Mouse (Mus musculus) cortical plate, adult 2 months (tissue): ENCODE results near the gene Dmrtc1a.
"Not testable (repeated sequence)": the region's sequence is repeated elsewhere in the genome, so short reads cannot be mapped to it uniquely, and the experiment has no call there.

ENCODE experiments used
- CTCF ChIP-seq: fragments of 200-500 bp; IDR thresholded peaks from 2 replicates; pipeline ENCODE4 v1.5.1; 2011; ENCODE audit warnings: mild to moderate bottlenecking, control low read depth, low read length; ENCODE audit not compliant: insufficient read depth; ENCODE audit errors: extremely low read depth
- POLR2A ChIP-seq: fragments of 200-500 bp; IDR thresholded peaks from 2 replicates; pipeline ENCODE4 v1.6.1; 2011; ENCODE audit warnings: mild to moderate bottlenecking, low read length, control low read depth; ENCODE audit not compliant: insufficient read depth; ENCODE audit errors: extremely low read depth

DNA sequence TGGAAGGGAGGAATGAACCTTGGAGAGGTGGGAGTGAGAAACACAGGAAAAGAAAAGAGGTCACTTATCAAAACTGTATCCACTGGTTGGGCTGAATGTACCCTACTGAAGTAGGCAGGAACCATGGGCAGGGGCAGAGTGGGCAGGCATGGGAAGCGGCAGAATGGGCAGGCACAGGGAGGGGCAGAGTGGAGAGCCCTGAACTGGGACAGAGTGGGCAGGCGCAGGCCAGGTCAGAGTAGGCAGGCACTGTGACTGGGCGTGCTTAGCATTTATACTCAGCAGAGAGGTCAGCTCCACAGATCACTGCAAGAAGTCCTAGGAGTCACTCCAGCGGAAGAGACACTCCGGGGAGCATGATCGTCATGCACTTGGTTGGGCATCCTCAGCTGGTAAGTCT is 19.6 kb upstream of the Dmrtc1a start, which contains the start of gene 1700018G05Rik:
- not testable (repeated sequence) for TF ChIP-seq POLR2A, CTCF
